Mouse (Mus musculus): ENCODE results near the gene Ice2. TPM values are rescaled to one million over a fixed set of nuclear protein-coding genes. Genes with fewer than 3 reads are reported as not detected.

Gene Ice2
- polyA plus RNA-seq, 1 experiment from 2014 or later = 13.5 TPM

DNA sequence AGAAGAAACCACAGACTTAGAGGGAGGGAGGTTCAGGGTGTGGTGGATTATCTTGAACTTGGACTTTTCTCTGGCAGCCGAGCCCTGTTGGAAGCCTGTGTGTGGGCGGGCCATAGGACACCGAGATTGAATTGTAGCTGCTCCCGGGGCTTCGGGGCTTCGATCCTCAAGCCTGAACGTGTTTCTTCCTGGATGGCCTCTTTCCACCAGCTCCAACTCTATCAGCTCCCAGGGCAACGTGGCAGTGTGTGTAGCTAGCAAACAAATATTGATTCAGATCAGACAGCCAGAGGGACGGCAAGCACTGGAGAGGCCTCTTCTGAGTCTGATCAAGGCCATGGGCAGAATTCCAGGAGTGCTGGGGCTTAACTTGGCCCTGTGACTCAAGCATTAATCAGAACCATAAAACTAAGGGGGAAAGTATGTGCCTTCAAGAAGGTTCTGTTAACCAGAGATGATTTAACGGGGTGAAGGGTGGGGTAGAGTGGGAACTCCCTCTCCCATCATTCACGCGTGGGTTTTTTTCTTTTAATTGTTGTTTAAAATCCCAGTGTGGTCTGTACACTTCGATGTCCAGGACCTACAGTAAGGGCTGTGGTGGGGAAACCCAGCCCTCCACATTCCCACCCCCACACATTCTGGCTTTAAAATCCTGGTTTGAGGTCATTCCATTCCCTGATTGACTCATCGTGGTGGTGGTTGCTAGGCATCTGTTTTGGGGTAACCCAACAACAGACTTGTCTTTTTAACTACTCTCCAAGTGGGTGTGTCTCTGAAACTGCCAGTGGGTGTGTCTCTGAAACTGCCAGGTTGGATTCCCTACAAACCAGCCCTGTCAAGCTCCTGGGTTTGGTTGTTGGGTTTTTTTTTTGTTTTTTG lies 60.3 kb downstream of the Ice2 start:
- ATAC-seq (peak; percentile 64), DNase-seq (ENCODE audit: low read depth, low spot score) (peak; percentile 99)
- POLR2A ChIA-PET = no interaction called here
- CTCF ChIA-PET = interaction anchor here (1.6 to 1.9 kb wide), 2 partner anchors 22 to 30 kb away, joined by 3 to 6 read pairs; no protein-coding TSS in a partner anchor
- TF ChIP-seq CTCF (IDR thresholded peaks at IDR 0.05) = no peak
- in situ Hi-C loops (cut with MboI; ENCODE audit: low pct_unique_long_range_greater_than_20kb) = no loop called here
- H3K27me3 ChIP-seq = no peaks in the 10 kb centered on the region

- in situ Hi-C loops (cut with MboI; ENCODE audit: low pct_unique_long_range_greater_than_20kb) = no loop called here
- ChIA-PET CTCF (interaction anchor here (0.9 to 1.6 kb wide), 4 partner anchors 8 to 31 kb away, joined by 3 to 5 read pairs (median 3); no protein-coding TSS in a partner anchor), POLR2A (interaction anchor here (0.5 to 1.2 kb wide), 2 partner anchors 12 to 16 kb away, joined by 3 to 4 read pairs; no protein-coding TSS in a partner anchor)
- no peak for ATAC-seq
- no peaks in the 10 kb centered on the region for H3K27me3 ChIP-seq
- no peak for DNase-seq (ENCODE audit: low read depth, low spot score)
- TF ChIP-seq CTCF (IDR thresholded peaks at IDR 0.05) = no peak
Measured at GRCm38 (mm10) chr9:69458982-69459381, 61.3 kb downstream of the Ice2 start.

DNA sequence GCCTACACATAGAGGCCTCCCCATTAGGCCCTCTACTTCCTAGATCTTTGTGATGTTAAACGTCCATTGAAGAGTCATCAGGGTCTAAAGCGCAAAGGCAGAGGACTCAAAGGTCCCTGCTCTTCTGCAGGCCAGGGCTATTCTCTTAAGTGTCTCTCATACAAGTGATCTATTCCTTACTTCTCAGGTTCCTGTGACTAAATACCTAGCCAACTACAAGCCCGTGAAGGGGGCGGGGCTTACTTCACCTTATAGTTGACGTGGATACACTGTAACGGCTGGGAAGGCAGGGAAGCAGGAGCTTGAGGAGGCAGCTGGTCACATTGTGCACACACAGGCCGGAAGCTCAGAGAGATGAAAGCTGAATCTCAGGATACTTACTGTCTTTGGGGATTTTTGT lies 62.2 kb downstream of the Ice2 start:
- no peak for DNase-seq (ENCODE audit: low read depth, low spot score)
- H3K27me3 ChIP-seq = no peaks in the 10 kb centered on the region
- no peak for TF ChIP-seq CTCF (IDR thresholded peaks at IDR 0.05)
- ChIA-PET POLR2A (interaction anchor here (1.2 kb wide), 1 partner anchor 17 kb away, joined by 4 read pairs; no protein-coding TSS in a partner anchor), CTCF (interaction anchor here (0.9 to 1.6 kb wide), 5 partner anchors 8 to 32 kb away, joined by 3 to 5 read pairs (median 3); no protein-coding TSS in a partner anchor)
- in situ Hi-C loops (cut with MboI; ENCODE audit: low pct_unique_long_range_greater_than_20kb) = no loop called here
- ATAC-seq = no peak

- ATAC-seq (no peak), DNase-seq (ENCODE audit: low read depth, low spot score) (no peak)
- ChIA-PET POLR2A (interaction anchor here (1.0 kb wide), 1 partner anchor 29 kb away, joined by 3 read pairs; no protein-coding TSS in a partner anchor), CTCF (interaction anchor here (1.8 to 2.2 kb wide), 2 partner anchors 18 to 42 kb away, joined by 5 to 10 read pairs; no protein-coding TSS in a partner anchor)
- in situ Hi-C loops (cut with MboI; ENCODE audit: low pct_unique_long_range_greater_than_20kb) = no loop called here
- no peak for TF ChIP-seq CTCF (IDR thresholded peaks at IDR 0.05)
- H3K27me3 ChIP-seq = no peaks in the 10 kb centered on the region
Measured at GRCm38 (mm10) chr9:69463046-69463445, 65.3 kb downstream of the Ice2 start.

- ChIA-PET CTCF (interaction anchor here (0.9 to 2.2 kb wide), 4 partner anchors 9 to 43 kb away, joined by 4 to 5 read pairs (median 4); no protein-coding TSS in a partner anchor), POLR2A (no interaction called here)
- in situ Hi-C loops (cut with MboI; ENCODE audit: low pct_unique_long_range_greater_than_20kb) = no loop called here
- no peak for TF ChIP-seq CTCF (IDR thresholded peaks at IDR 0.05)
- no peaks in the 10 kb centered on the region for H3K27me3 ChIP-seq
- DNase-seq (ENCODE audit: low read depth, low spot score) (no peak), ATAC-seq (no peak)
Measured at GRCm38 (mm10) chr9:69464109-69464756, 66.5 kb downstream of the Ice2 start.

- ChIA-PET CTCF (interaction anchor here (1.2 to 1.5 kb wide), 2 partner anchors 11 to 14 kb away, joined by 4 read pairs; no protein-coding TSS in a partner anchor), POLR2A (interaction anchor here (1.4 kb wide), 1 partner anchor 24 kb away, joined by 3 read pairs; no protein-coding TSS in a partner anchor)
- TF ChIP-seq CTCF (IDR thresholded peaks at IDR 0.05) = no peak
- no peaks in the 10 kb centered on the region for H3K27me3 ChIP-seq
- peak; percentile 29 for ATAC-seq
- in situ Hi-C loops (cut with MboI; ENCODE audit: low pct_unique_long_range_greater_than_20kb) = no loop called here
- DNase-seq (ENCODE audit: low read depth, low spot score) = no peak
Measured at GRCm38 (mm10) chr9:69466098-69466497, 68.4 kb downstream of the Ice2 start.

- H3K27me3 ChIP-seq = no peaks in the 10 kb centered on the region
- POLR2A ChIA-PET = interaction anchor here (0.6 to 1.6 kb wide), 2 partner anchors 27 to 37 kb away, joined by 3 to 5 read pairs; no protein-coding TSS in a partner anchor
- DNase-seq (ENCODE audit: low read depth, low spot score) (peak; percentile 72), ATAC-seq (peak; percentile 65)
- CTCF ChIA-PET = interaction anchor here (1.0 to 1.5 kb wide), 2 partner anchors 8 to 13 kb away, joined by 3 to 4 read pairs; no protein-coding TSS in a partner anchor
- no peak for TF ChIP-seq CTCF (IDR thresholded peaks at IDR 0.05)
- in situ Hi-C loops (cut with MboI; ENCODE audit: low pct_unique_long_range_greater_than_20kb) = no loop called here
Measured at GRCm38 (mm10) chr9:69467310-69467939, 69.7 kb downstream of the Ice2 start.

- no peaks in the 10 kb centered on the region for H3K27me3 ChIP-seq
- ChIA-PET CTCF (interaction anchor here (1.0 to 1.4 kb wide), 4 partner anchors 9 to 50 kb away, joined by 3 to 5 read pairs (median 4); no protein-coding TSS in a partner anchor), POLR2A (no interaction called here)
- in situ Hi-C loops (cut with MboI; ENCODE audit: low pct_unique_long_range_greater_than_20kb) = no loop called here
- no peak for TF ChIP-seq CTCF (IDR thresholded peaks at IDR 0.05)
- DNase-seq (ENCODE audit: low read depth, low spot score) (no peak), ATAC-seq (no peak)
Measured at GRCm38 (mm10) chr9:69468991-69469390, 71.3 kb downstream of the Ice2 start.

- CTCF ChIA-PET = interaction anchor here (1.1 to 1.4 kb wide), 3 partner anchors 10 to 31 kb away, joined by 3 to 5 read pairs (median 4); no protein-coding TSS in a partner anchor
- no peak for DNase-seq (ENCODE audit: low read depth, low spot score)
- in situ Hi-C loops (cut with MboI; ENCODE audit: low pct_unique_long_range_greater_than_20kb) = no loop called here
- no peaks in the 10 kb centered on the region for H3K27me3 ChIP-seq
- no peak for ATAC-seq
- no peak for TF ChIP-seq CTCF (IDR thresholded peaks at IDR 0.05)
- POLR2A ChIA-PET = no interaction called here
Measured at GRCm38 (mm10) chr9:69470362-69470761, 72.7 kb downstream of the Ice2 start.

- TF ChIP-seq CTCF (IDR thresholded peaks at IDR 0.05) = no peak
- H3K27me3 ChIP-seq = no peaks in the 10 kb centered on the region
- in situ Hi-C loops (cut with MboI; ENCODE audit: low pct_unique_long_range_greater_than_20kb) = no loop called here
- DNase-seq (ENCODE audit: low read depth, low spot score) (no peak), ATAC-seq (no peak)
- ChIA-PET CTCF (interaction anchor here (1.0 to 1.3 kb wide), 2 partner anchors 9 to 35 kb away, joined by 3 read pairs; no protein-coding TSS in a partner anchor), POLR2A (interaction anchor here (0.7 kb wide), 1 partner anchor 12 kb away, joined by 3 read pairs; no protein-coding TSS in a partner anchor)
Measured at GRCm38 (mm10) chr9:69470921-69471320, 73.2 kb downstream of the Ice2 start.

All from Patski (cell line).